Comparison of ENCODE assay signal across 8 mouse cellular contexts in the genomic region with DNA sequence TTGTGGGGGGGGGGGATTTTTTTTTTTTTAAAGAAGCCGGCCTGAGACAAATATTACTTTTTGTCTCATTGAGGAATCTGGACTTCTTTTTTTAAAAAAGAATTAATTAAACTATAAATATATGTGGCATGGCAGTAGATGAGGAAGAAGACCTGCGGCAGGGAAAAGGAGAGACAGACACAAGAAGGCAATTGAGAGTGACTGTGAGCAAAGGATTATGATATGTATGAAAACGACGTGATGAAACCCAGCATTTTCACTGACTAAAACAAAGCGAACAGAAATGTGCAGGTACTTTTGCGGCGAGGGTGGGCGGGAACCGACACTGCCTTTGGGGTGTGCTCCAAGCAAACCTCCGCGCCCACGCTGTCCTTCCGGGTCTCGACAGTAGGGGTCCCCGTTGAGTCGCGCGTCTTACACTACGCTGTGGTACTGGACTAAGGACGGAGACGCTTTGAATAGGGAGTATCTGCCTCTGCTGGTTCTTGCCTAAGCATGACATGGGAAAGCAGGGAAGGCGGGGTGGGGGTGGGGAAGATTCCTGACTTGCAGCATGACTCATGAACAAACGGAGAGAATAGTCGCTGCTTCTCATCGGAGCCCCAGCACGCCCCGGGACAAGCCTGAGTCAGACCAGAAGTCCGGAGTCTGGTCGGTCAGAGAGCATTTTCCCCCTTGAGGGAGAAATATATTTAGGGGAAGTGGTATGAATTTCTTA. TPM values are rescaled to one million over a fixed set of nuclear protein-coding genes. Genes with fewer than 3 reads are reported as not detected.
A peak's percentile ranks its signal among the peaks of the same experiment; 100 is the strongest.
DNase-seq lines count a peak whose midpoint lies in the region; ATAC-seq and TF ChIP-seq lines count a peak whose summit lies in the region.

No protein-coding gene starts in this region.

- no peak overlapping the region for H3ac ChIP-seq in C2C12 (ENCODE audit: control insufficient read depth, insufficient read length, low read depth)

- H3K4me2 ChIP-seq in heart, embryonic 13.5 days, result peak overlapping the region; percentile 70
- peak overlapping the region; percentile 56 for H3K4me2 ChIP-seq in liver, embryonic 12.5 days
- peak overlapping the region; percentile 62 for H3K4me2 ChIP-seq in stomach, embryonic 15.5 days

- no peaks in the 10 kb centered on the region for H3K27me3 ChIP-seq in C2C12 (ENCODE audit: control insufficient read depth, insufficient read depth, insufficient read length)
- no peaks in the 10 kb centered on the region for H3K27me3 ChIP-seq in heart, embryonic 13.5 days (replicated peaks)
- no peaks in the 10 kb centered on the region for H3K27me3 ChIP-seq in liver, embryonic 12.5 days (replicated peaks)
- H3K27me3 ChIP-seq in stomach, embryonic 15.5 days (replicated peaks), result no peaks in the 10 kb centered on the region

- 0 out of 2 replicates have a peak overlapping the region, but pooled peaks have one; percentile 44 for H3K27ac ChIP-seq in heart, embryonic 13.5 days (replicated peaks)
- H3K27ac ChIP-seq in liver, embryonic 12.5 days, result no peak overlapping the region
- peak overlapping the region; percentile 48; the same call in 1 of the 2 replicates for H3K27ac ChIP-seq in stomach, embryonic 15.5 days

- H3K79me3 ChIP-seq in C2C12 (ENCODE audit: low read depth), result no peaks in the 10 kb centered on the region

- peak; percentile 97 for TF ChIP-seq CTCF in C2C12 (IDR thresholded peaks at IDR 0.05; ENCODE audit: control insufficient read depth, insufficient read depth, insufficient read length)
- TF ChIP-seq CTCF in brain, embryonic 14.5 days (IDR thresholded peaks at IDR 0.05; ENCODE audit: borderline replicate concordance, extremely low read depth, insufficient read depth, insufficient read length), result peak; percentile 96

- TF ChIP-seq POLR2A in brain, embryonic 14.5 days (IDR thresholded peaks at IDR 0.05; ENCODE audit: borderline replicate concordance, extremely low read depth, insufficient read depth, insufficient read length, poor library complexity, severe bottlenecking), result no peak

- no peaks in the 10 kb centered on the region for H3K36me3 ChIP-seq in C2C12 (ENCODE audit: control insufficient read depth, insufficient read depth)
- no peaks in the 10 kb centered on the region for H3K36me3 ChIP-seq in heart, embryonic 13.5 days
- no peaks in the 10 kb centered on the region for H3K36me3 ChIP-seq in liver, embryonic 12.5 days
- no peaks in the 10 kb centered on the region for H3K36me3 ChIP-seq in stomach, embryonic 15.5 days

- 6% methylated on average over 29 of the region's 29 CpGs for WGBS in heart, embryonic 13.5 days
- 2% methylated on average over 29 of the region's 29 CpGs for WGBS in liver, embryonic 12.5 days (ENCODE audit: insufficient replicate concordance)
- 2% methylated on average over 29 of the region's 29 CpGs for WGBS in stomach, embryonic 15.5 days

- no peak overlapping the region for H3K4me3 ChIP-seq in C2C12 (ENCODE audit: insufficient read depth, poor library complexity, severe bottlenecking)
- peak overlapping the region; percentile 45 for H3K4me3 ChIP-seq in heart, embryonic 13.5 days
- peak overlapping the region; percentile 25 for H3K4me3 ChIP-seq in liver, embryonic 12.5 days
- H3K4me3 ChIP-seq in stomach, embryonic 15.5 days (replicated peaks), result peak overlapping the region; percentile 34

- DNase-seq in brain, embryonic 14.5 days (ENCODE audit: low read depth), result peak; percentile 97
- peak; percentile 80 for DNase-seq in fat pad, adult 2 months (ENCODE audit: extremely low read depth, low read depth, low spot score)
- DNase-seq in kidney, postnatal 10 days, result peak; percentile 95
- DNase-seq in natural killer cell, adult 2 months (ENCODE audit: low spot score in 2 of 2), result peak; percentile 77 to 84

- peaks cover 7% of the 10 kb centered on the region; the same call in 1 of the 2 replicates for H3K9me3 ChIP-seq in heart, embryonic 13.5 days
- H3K9me3 ChIP-seq in liver, embryonic 12.5 days (replicated peaks), result no peaks in the 10 kb centered on the region
- H3K9me3 ChIP-seq in stomach, embryonic 15.5 days, result no peaks in the 10 kb centered on the region

- H3K4me1 ChIP-seq in heart, embryonic 13.5 days, result peaks cover 25% of the 10 kb centered on the region
- H3K4me1 ChIP-seq in liver, embryonic 12.5 days, result peaks cover 7% of the 10 kb centered on the region; the same call in 1 of the 2 replicates
- no peaks in the 10 kb centered on the region for H3K4me1 ChIP-seq in stomach, embryonic 15.5 days

- H3K9ac ChIP-seq in heart, embryonic 13.5 days, result peak overlapping the region; percentile 75
- H3K9ac ChIP-seq in liver, embryonic 12.5 days, result no peak overlapping the region
- H3K9ac ChIP-seq in stomach, embryonic 15.5 days, result no peak overlapping the region

- H3K79me2 ChIP-seq in C2C12 (ENCODE audit: control insufficient read depth, insufficient read depth), result no peaks in the 10 kb centered on the region

- peak; percentile 84 for ATAC-seq in heart, embryonic 13.5 days (ENCODE audit: extremely low read depth, insufficient number of reproducible peaks, low FRiP score, low TSS enrichment)
- peak; percentile 81 for ATAC-seq in liver, embryonic 12.5 days
- ATAC-seq in stomach, embryonic 15.5 days (ENCODE audit: insufficient read depth, low FRiP score, low read depth), result peak; percentile 95

TF ChIP-seq in C2C12, 6 proteins besides CTCF, POLR2A, EP300 and RAD21:
- peak; percentile 45 for TF ChIP-seq CEBPB (IDR thresholded peaks at IDR 0.05; ENCODE audit: low read depth)
- no peak for TF ChIP-seq MYOD1 (IDR thresholded peaks at IDR 0.05; ENCODE audit: control insufficient read depth, insufficient read length, low read depth)
- TF ChIP-seq MAX (IDR thresholded peaks at IDR 0.05), result peak; percentile 79
- TF ChIP-seq FOSL1 (IDR thresholded peaks at IDR 0.05; ENCODE audit: insufficient read depth, low read length, poor library complexity, severe bottlenecking), result peak; percentile 72
- TF ChIP-seq MYOG (IDR thresholded peaks at IDR 0.05; ENCODE audit: control insufficient read depth, extremely low read depth, insufficient read length), result no peak
- TF ChIP-seq USF1 (IDR thresholded peaks at IDR 0.05; ENCODE audit: low read depth), result no peak

RNA-seq across cellular contexts. Expression of a gene that starts 50.6 kb away (rescaled TPM):
- 6.6 TPM for polyA plus RNA-seq in C2C12 (2012; fragmentation: generic; extraction: Trizol)
- 16.0 and 17.9 TPM in 2 replicates for polyA plus RNA-seq in brain, embryonic 14.5 days (2012; rRNA removed)
- 6.9 and 7.7 TPM in 2 replicates for polyA plus RNA-seq in heart, embryonic 13.5 days (2015; fragmentation: Nextera tagmentation; extraction: Ambion mirVana)
- polyA plus RNA-seq in liver, embryonic 12.5 days (2016; fragmentation: Nextera tagmentation; extraction: Ambion mirVana), result 7.9 and 8.2 TPM in 2 replicates
- 11.4 and 12.2 TPM in 2 replicates for polyA plus RNA-seq in stomach, embryonic 15.5 days (2015; fragmentation: Nextera tagmentation; extraction: Ambion mirVana)
